Mouse (Mus musculus): ENCODE measurements at regions not wholly inside any gene's neighbourhood (a gene's known extent, or its start where the extent isn't known, plus 50 kb on each side); places are given as distances from the start of the nearest gene placed in this dataset.

- in situ Hi-C loops (cut with MboI; ENCODE audit: low pct_unique_long_range_greater_than_20kb) = no loop called here
- POLR2A ChIA-PET = no interaction called here
- CTCF ChIA-PET = interaction anchor here (1.7 kb wide), 1 partner anchor 11 kb away, joined by 3 read pairs; no protein-coding TSS in a partner anchor
- DNase-seq (ENCODE audit: low read depth, low spot score) = no peak
- no peaks in the 10 kb centered on the region for H3K27me3 ChIP-seq
- no peak for ATAC-seq
- no peak for TF ChIP-seq CTCF (IDR thresholded peaks at IDR 0.05)
These were observed 448.1 kb upstream of the Smim15 start for GRCm38 (mm10) chr13:107596183-107596582.

- CTCF ChIA-PET = no interaction called here
- DNase-seq (ENCODE audit: low read depth, low spot score) (no peak), ATAC-seq (no peak)
- TF ChIP-seq CTCF (IDR thresholded peaks at IDR 0.05) = no peak
- POLR2A ChIA-PET = interaction anchor here (0.6 kb wide), 1 partner anchor 84 kb away, joined by 3 read pairs; no protein-coding TSS in a partner anchor
- in situ Hi-C loops (cut with MboI; ENCODE audit: low pct_unique_long_range_greater_than_20kb) = no loop called here
- no peaks in the 10 kb centered on the region for H3K27me3 ChIP-seq
These were observed 455.7 kb upstream of the Smim15 start for GRCm38 (mm10) chr13:107588399-107589002.

- ATAC-seq (no peak), DNase-seq (ENCODE audit: low read depth, low spot score) (no peak)
- ChIA-PET POLR2A (no interaction called here), CTCF (interaction anchor here (1.1 kb wide), 1 partner anchor 10 kb away, joined by 3 read pairs; no protein-coding TSS in a partner anchor)
- peaks cover 2% of the 10 kb centered on the region for H3K27me3 ChIP-seq
- in situ Hi-C loops (cut with MboI; ENCODE audit: low pct_unique_long_range_greater_than_20kb) = no loop called here
- no peak for TF ChIP-seq CTCF (IDR thresholded peaks at IDR 0.05)
These were observed 456.6 kb upstream of the Smim15 start for GRCm38 (mm10) chr13:107587678-107588077.

GRCm38 (mm10) chr13:107585936-107586335 is 458.3 kb upstream of the Smim15 start:
- H3K27me3 ChIP-seq = peaks cover 4% of the 10 kb centered on the region
- DNase-seq (ENCODE audit: low read depth, low spot score) = no peak
- CTCF ChIA-PET = interaction anchor here (1.1 kb wide), 1 partner anchor 11 kb away, joined by 3 read pairs; no protein-coding TSS in a partner anchor
- POLR2A ChIA-PET = no interaction called here
- ATAC-seq = no peak
- in situ Hi-C loops (cut with MboI; ENCODE audit: low pct_unique_long_range_greater_than_20kb) = no loop called here
- no peak for TF ChIP-seq CTCF (IDR thresholded peaks at IDR 0.05)

- peaks cover 4% of the 10 kb centered on the region for H3K27me3 ChIP-seq
- POLR2A ChIA-PET = no interaction called here
- in situ Hi-C loops (cut with MboI; ENCODE audit: low pct_unique_long_range_greater_than_20kb) = no loop called here
- ATAC-seq (no peak), DNase-seq (ENCODE audit: low read depth, low spot score) (no peak)
- TF ChIP-seq CTCF (IDR thresholded peaks at IDR 0.05) = no peak
- CTCF ChIA-PET = interaction anchor here (1.1 kb wide), 1 partner anchor 11 kb away, joined by 3 read pairs; no protein-coding TSS in a partner anchor
These were observed 458.9 kb upstream of the Smim15 start for GRCm38 (mm10) chr13:107585353-107585752.

- ChIA-PET POLR2A (no interaction called here), CTCF (no interaction called here)
- H3K27me3 ChIP-seq = peaks cover 4% of the 10 kb centered on the region
- no peak for TF ChIP-seq CTCF (IDR thresholded peaks at IDR 0.05)
- no peak for ATAC-seq
- no peak for DNase-seq (ENCODE audit: low read depth, low spot score)
- in situ Hi-C loops (cut with MboI; ENCODE audit: low pct_unique_long_range_greater_than_20kb) = no loop called here
These were observed 465.3 kb upstream of the Smim15 start for GRCm38 (mm10) chr13:107578968-107579367.

- in situ Hi-C loops (cut with MboI; ENCODE audit: low pct_unique_long_range_greater_than_20kb) = no loop called here
- ChIA-PET POLR2A (no interaction called here), CTCF (no interaction called here)
- no peak for DNase-seq (ENCODE audit: low read depth, low spot score)
- no peak for ATAC-seq
- TF ChIP-seq CTCF (IDR thresholded peaks at IDR 0.05) = no peak
- peaks cover 3% of the 10 kb centered on the region for H3K27me3 ChIP-seq
These were observed 466.4 kb upstream of the Smim15 start for GRCm38 (mm10) chr13:107577809-107578208.

GRCm38 (mm10) chr13:107577272-107577671 is 467.0 kb upstream of the Smim15 start:
- DNase-seq (ENCODE audit: low read depth, low spot score) = no peak
- ATAC-seq = no peak
- TF ChIP-seq CTCF (IDR thresholded peaks at IDR 0.05) = no peak
- ChIA-PET CTCF (interaction anchor here (0.7 kb wide), 1 partner anchor 10 kb away, joined by 3 read pairs; no protein-coding TSS in a partner anchor), POLR2A (no interaction called here)
- H3K27me3 ChIP-seq = no peaks in the 10 kb centered on the region
- in situ Hi-C loops (cut with MboI; ENCODE audit: low pct_unique_long_range_greater_than_20kb) = no loop called here

- TF ChIP-seq CTCF (IDR thresholded peaks at IDR 0.05) = no peak
- ATAC-seq (no peak), DNase-seq (ENCODE audit: low read depth, low spot score) (no peak)
- no peaks in the 10 kb centered on the region for H3K27me3 ChIP-seq
- in situ Hi-C loops (cut with MboI; ENCODE audit: low pct_unique_long_range_greater_than_20kb) = no loop called here
- ChIA-PET CTCF (no interaction called here), POLR2A (no interaction called here)
These were observed 467.5 kb upstream of the Smim15 start for GRCm38 (mm10) chr13:107576701-107577100.

- no peak for DNase-seq (ENCODE audit: low read depth, low spot score)
- CTCF ChIA-PET = no interaction called here
These were observed 469.2 kb upstream of the Smim15 start for GRCm38 (mm10) chr13:107575025-107575424.

GRCm38 (mm10) chr13:107573499-107574355 is 470.5 kb upstream of the Smim15 start:
- no peak for DNase-seq (ENCODE audit: low read depth, low spot score)
- no peak for TF ChIP-seq CTCF (IDR thresholded peaks at IDR 0.05)
- ChIA-PET CTCF (no interaction called here), POLR2A (no interaction called here)
- in situ Hi-C loops (cut with MboI; ENCODE audit: low pct_unique_long_range_greater_than_20kb) = no loop called here
- H3K27me3 ChIP-seq = no peaks in the 10 kb centered on the region
- no peak for ATAC-seq

More at GRCm38 (mm10) chr13:107575025-107575424, 469.2 kb upstream of the Smim15 start:
- no peak for TF ChIP-seq CTCF (IDR thresholded peaks at IDR 0.05)
- no peak for ATAC-seq
- no peaks in the 10 kb centered on the region for H3K27me3 ChIP-seq
- POLR2A ChIA-PET = no interaction called here
- in situ Hi-C loops (cut with MboI; ENCODE audit: low pct_unique_long_range_greater_than_20kb) = no loop called here
